Mouse (Mus musculus) neural tube, embryonic 12.5 days (tissue): Measurements from ENCODE around the gene Gm28042. TPM values are rescaled to one million over a fixed set of nuclear protein-coding genes. Genes with fewer than 3 reads are reported as not detected.

Source experiments
- ATAC-seq: fragments of 200-750 bp; cut with Nextera tagmentation; 2 replicates; pipeline ENCODE4 v1.8.0; 2017; ENCODE audit warnings: low read depth, mild to moderate bottlenecking, moderate TSS enrichment, moderate library complexity; ENCODE audit not compliant: low FRiP score
- H3K27ac ChIP-seq: fragments of 300-500 bp; sonication (generic); 2 replicates; pipeline ENCODE4 v1.5.1; 2016
- H3K27me3 ChIP-seq: fragments of 300-500 bp; sonication (generic); replicated peaks from 2 replicates; pipeline ENCODE4 v1.6.1; 2016; ENCODE audit warnings: mild to moderate bottlenecking
- H3K36me3 ChIP-seq: fragments of 300-500 bp; sonication (generic); 2 replicates; pipeline ENCODE4 v1.6.1; 2016; ENCODE audit warnings: mild to moderate bottlenecking
- H3K4me1 ChIP-seq: fragments of 300-500 bp; sonication (generic); 2 replicates; pipeline ENCODE4 v1.6.1; 2016
- H3K4me2 ChIP-seq: fragments of 300-500 bp; sonication (generic); replicated peaks from 2 replicates; pipeline ENCODE4 v1.6.1; 2016; ENCODE audit warnings: mild to moderate bottlenecking
- H3K4me3 ChIP-seq: fragments of 300-500 bp; sonication (generic); 2 replicates; pipeline ENCODE4 v1.5.1; 2016
- H3K9ac ChIP-seq: fragments of 300-500 bp; sonication (generic); 2 replicates; pipeline ENCODE4 v1.6.1; 2016; ENCODE audit warnings: mild to moderate bottlenecking
- H3K9me3 ChIP-seq: fragments of 300-500 bp; sonication (generic); 2 replicates; pipeline ENCODE4 v1.6.1; 2016; ENCODE audit warnings: mild to moderate bottlenecking
- WGBS: fragments of 180-500 bp; shearing (Covaris S2); methylation state at CpG from one replicate; pipeline ENCODE4 v1.1.7; 2016; 5-methylcytosine and 5-hydroxymethylcytosine counted together
- polyA plus RNA-seq: library from polyadenylated mRNA; unstranded; fragments of >200 nt; fragmentation: Nextera tagmentation; extraction: Ambion mirVana; gene quantifications from 2 replicates; pipeline ENCODE4 v1.2.1, GENCODE M21; 2016

Gene Gm28042
- polyA plus RNA-seq, 1 experiment from 2014 or later, result 6.3 TPM

DNA sequence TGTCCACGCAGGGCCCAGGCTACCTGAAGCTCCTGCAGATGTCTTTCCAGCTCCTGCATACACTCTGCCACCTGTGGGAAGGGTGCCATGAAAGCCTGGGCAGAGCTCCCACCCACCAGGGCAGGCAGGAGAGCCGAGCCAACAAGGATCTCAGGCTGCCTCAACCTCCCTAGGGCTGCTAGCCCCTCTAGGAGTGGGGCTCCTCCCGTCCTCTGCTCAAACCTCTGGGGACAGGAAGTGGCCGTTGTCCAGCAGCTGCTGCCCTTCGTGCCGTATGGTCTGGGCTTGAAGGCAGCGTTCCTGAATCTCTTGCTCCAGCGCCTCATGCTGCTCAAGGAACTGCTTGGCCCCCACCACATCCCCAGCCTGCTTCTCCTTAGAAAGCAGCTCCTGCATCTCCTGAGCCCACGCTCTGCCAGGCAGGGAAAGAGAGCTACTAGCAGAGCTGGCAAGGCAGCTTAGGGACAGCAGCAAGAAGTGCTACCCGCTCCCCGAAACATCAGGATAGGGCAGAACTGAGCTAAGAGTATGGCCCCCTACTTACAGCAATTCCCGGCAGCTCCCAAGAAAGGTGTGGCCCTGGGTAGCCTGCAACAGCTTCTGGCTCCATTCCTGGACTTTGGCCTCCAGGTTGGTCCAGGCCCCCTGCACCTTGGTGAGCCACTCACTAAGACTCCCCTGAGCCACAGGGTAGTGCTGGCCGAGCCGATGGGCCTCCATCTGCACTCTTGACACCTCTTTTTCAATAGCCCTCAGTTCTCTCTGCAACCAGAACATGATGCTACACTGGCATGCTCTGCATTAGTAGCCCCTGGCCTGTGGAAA lies 19.4 kb downstream of the Gm28042 start:
- H3K4me1 ChIP-seq, result 0 out of 2 replicates have a peak, but pooled peaks cover 9% of the 10 kb centered on the region

DNA sequence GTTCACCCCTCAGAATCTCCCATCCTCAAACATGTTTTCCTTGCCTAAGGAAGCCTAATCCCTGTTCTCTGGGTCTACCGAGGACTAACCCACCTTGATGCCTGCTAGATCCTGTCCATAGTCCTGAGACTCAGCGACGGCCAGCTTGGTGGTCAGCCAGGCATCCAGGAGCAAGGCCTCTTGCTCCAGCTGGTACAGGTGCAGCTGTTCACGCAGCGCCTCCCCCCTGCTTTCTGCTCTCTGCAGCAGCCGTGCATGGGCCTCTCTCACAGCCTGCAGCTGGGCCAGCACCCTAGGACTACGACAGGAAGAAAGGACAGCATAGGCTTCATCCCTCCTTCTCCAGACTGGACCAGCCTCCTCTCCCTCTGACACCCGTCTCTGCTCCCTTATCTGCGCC lies 20.9 kb downstream of the Gm28042 start:
- Histone ChIP-seq H3K4me3 (no peak overlapping the region), H3K4me2 (no peak overlapping the region), H3K4me1 (0 out of 2 replicates have a peak, but pooled peaks cover 9% of the 10 kb centered on the region), H3K9ac (no peak overlapping the region), H3K9me3 (no peaks in the 10 kb centered on the region), H3K36me3 (no peaks in the 10 kb centered on the region), H3K27me3 (no peaks in the 10 kb centered on the region), H3K27ac (no peak overlapping the region)
- no peak for ATAC-seq
- 70% methylated on average over 9 of the region's 9 CpGs for WGBS

More for the DNA sequence above, 19.4 kb downstream of the Gm28042 start:
- no peak overlapping the region for H3K9ac ChIP-seq
- H3K4me2 ChIP-seq, result no peak overlapping the region
- H3K9me3 ChIP-seq, result no peaks in the 10 kb centered on the region
- H3K36me3 ChIP-seq, result peaks cover 11% of the 10 kb centered on the region
- 77% methylated on average over 14 of the region's 14 CpGs for WGBS
- no peak for ATAC-seq
- no peak overlapping the region for H3K27ac ChIP-seq
- H3K4me3 ChIP-seq, result no peak overlapping the region
- no peaks in the 10 kb centered on the region for H3K27me3 ChIP-seq

DNA sequence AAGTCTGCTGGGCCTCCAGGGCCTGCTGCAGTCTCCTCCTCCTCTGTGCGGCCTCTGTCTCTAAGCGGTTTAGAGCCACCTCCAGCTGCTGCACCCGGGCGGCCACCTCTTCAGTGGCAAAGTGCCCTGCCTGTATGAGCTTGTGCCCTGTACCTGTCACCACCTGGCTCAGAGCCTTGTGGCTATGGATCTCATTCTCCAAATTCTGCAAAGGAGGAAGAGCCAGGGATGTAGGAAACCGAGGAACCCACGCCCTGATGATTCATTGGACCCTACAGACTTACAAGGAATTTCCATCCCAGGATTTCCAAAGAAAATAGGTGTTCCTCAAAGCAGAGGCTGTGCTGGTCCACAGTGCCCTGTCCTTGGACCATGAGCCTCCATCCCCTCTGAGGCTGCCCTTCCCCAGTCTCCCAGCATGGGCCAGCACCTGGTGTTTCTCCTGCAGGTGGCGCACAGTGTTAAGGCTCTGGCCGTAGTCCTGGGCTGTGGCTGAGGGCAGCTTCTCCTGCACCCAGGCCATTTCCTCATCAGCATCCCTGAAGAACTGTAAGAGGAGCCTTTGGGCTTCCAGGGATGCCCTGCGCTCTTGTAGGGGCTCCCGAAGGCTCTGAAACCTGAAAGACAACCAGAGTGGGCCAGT lies 22.5 kb downstream of the Gm28042 start:
- Histone ChIP-seq H3K27ac (no peak overlapping the region), H3K9ac (no peak overlapping the region), H3K4me3 (no peak overlapping the region), H3K9me3 (no peaks in the 10 kb centered on the region), H3K4me2 (no peak overlapping the region), H3K27me3 (no peaks in the 10 kb centered on the region), H3K36me3 (no peaks in the 10 kb centered on the region), H3K4me1 (0 out of 2 replicates have a peak, but pooled peaks cover 9% of the 10 kb centered on the region)
- ATAC-seq, result no peak
- WGBS, result 66% methylated on average over 10 of the region's 10 CpGs

DNA sequence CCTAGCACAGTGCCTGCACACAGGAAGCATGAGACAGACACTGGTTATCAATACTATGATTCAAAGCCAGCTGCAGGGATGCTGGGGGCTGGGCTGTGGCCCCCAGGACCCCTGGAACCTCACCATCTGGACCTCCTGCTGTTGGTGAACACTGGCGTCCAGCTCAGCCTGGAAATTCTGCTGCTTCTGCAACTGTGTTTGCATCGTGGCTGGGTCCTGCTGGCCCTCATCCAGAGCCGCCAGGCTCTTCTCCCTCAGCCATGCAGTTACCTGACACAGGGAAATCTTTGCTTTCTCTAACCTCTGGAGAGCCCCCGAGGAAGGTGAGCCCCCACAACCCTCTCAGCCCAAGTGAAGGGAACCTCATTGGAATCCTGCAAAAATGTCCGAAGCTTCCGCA lies 24.1 kb downstream of the Gm28042 start:
- H3K9me3 ChIP-seq, result no peaks in the 10 kb centered on the region
- H3K4me3 ChIP-seq, result no peak overlapping the region
- H3K4me2 ChIP-seq, result no peak overlapping the region
- no peak overlapping the region for H3K9ac ChIP-seq
- H3K27ac ChIP-seq, result no peak overlapping the region
- no peaks in the 10 kb centered on the region for H3K27me3 ChIP-seq
- no peaks in the 10 kb centered on the region for H3K36me3 ChIP-seq
- 0 out of 2 replicates have a peak, but pooled peaks cover 6% of the 10 kb centered on the region for H3K4me1 ChIP-seq
- 69% methylated on average over 6 of the region's 6 CpGs for WGBS
- no peak for ATAC-seq

- H3K27me3 ChIP-seq, result no peaks in the 10 kb centered on the region
- no peak for ATAC-seq
- H3K4me1 ChIP-seq, result no peaks in the 10 kb centered on the region
- H3K4me3 ChIP-seq, result no peak overlapping the region
- no peak overlapping the region for H3K9ac ChIP-seq
- 90% methylated on average over 12 of the region's 12 CpGs for WGBS
- no peaks in the 10 kb centered on the region for H3K36me3 ChIP-seq
- H3K27ac ChIP-seq, result no peak overlapping the region
- no peak overlapping the region for H3K4me2 ChIP-seq
- no peaks in the 10 kb centered on the region for H3K9me3 ChIP-seq
These were observed 27.7 kb downstream of the Gm28042 start for GRCm38 (mm10) chr2:120054771-120055552.

DNA sequence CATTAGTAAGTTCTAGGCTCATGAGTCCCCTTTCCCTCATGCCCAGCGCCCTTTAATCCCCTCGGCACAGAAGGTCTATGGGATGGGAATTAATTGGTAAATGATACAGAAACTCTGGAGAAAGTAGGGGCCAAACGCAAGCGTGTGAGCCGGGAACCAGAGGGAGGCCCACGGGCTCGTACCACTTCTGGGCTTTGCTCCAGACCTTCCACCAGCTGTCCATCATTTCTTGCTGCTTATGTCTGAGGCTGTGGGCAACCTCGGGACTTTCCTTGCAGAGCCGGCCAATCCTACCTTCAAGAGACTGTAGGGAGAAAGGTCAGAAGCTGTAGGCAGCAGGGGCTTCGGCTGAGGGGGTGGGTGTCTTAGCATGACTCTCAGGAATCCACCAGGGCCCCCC lies 28.6 kb downstream of the Gm28042 start:
- no peaks in the 10 kb centered on the region for H3K4me1 ChIP-seq
- H3K36me3 ChIP-seq, result no peaks in the 10 kb centered on the region
- no peak overlapping the region for H3K4me3 ChIP-seq
- 92% methylated on average over 10 of the region's 10 CpGs for WGBS
- no peak overlapping the region for H3K9ac ChIP-seq
- no peaks in the 10 kb centered on the region for H3K9me3 ChIP-seq
- H3K4me2 ChIP-seq, result no peak overlapping the region
- ATAC-seq, result no peak
- no peaks in the 10 kb centered on the region for H3K27me3 ChIP-seq
- no peak overlapping the region for H3K27ac ChIP-seq

DNA sequence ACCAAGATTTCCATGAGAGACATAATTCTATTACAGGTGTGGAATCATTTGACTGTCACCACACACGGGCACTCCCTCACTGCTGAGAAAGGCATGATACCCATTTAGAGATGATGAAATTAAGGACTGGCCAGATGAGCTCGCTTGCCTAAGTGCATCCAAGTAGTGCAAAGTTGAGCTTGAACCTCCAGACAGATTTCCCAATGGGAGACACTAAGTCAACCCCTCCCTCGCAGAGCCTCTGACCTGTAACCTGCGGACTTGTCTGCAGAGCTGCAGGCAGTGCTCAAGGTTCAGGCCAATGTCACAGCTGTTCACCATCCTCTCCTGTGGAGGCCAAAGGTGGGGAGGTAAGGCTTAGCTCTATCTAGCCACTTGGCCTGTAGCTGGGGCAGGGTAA lies 31.5 kb downstream of the Gm28042 start:
- Histone ChIP-seq H3K4me2 (no peak overlapping the region), H3K4me3 (no peak overlapping the region), H3K9me3 (no peaks in the 10 kb centered on the region)

DNA sequence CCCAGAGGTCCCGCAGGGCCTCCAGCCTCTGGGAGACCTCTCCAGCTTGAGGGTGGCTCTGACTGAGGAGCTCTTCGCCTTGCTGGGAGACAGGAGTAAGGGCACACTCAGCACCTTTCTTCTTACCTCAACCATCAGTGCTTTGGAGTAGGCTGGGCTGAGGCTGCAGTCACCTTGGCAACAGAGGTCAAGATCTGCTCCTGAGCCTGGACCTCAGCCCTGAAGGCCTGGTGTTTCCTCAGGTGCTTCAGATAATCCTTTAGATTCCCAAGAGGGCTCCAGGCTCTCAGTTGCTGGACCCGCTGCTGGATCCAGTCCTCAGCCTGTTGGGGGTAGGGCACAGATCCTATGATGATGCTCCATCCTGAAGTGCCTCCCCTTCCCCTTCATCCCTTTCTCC lies 32.2 kb downstream of the Gm28042 start:
- H3K9me3 ChIP-seq, result no peaks in the 10 kb centered on the region
- no peaks in the 10 kb centered on the region for H3K36me3 ChIP-seq
- no peaks in the 10 kb centered on the region for H3K27me3 ChIP-seq
- H3K4me3 ChIP-seq, result no peak overlapping the region
- no peaks in the 10 kb centered on the region for H3K4me1 ChIP-seq
- no peak for ATAC-seq
- H3K4me2 ChIP-seq, result no peak overlapping the region
- WGBS, result 86% methylated on average over 3 of the region's 3 CpGs
- no peak overlapping the region for H3K27ac ChIP-seq
- no peak overlapping the region for H3K9ac ChIP-seq

More for the DNA sequence above, 31.5 kb downstream of the Gm28042 start:
- WGBS, result 86% methylated on average over 4 of the region's 4 CpGs
- no peak overlapping the region for H3K27ac ChIP-seq
- no peaks in the 10 kb centered on the region for H3K4me1 ChIP-seq
- H3K27me3 ChIP-seq, result no peaks in the 10 kb centered on the region
- ATAC-seq, result no peak
- H3K36me3 ChIP-seq, result no peaks in the 10 kb centered on the region
- H3K9ac ChIP-seq, result no peak overlapping the region

DNA sequence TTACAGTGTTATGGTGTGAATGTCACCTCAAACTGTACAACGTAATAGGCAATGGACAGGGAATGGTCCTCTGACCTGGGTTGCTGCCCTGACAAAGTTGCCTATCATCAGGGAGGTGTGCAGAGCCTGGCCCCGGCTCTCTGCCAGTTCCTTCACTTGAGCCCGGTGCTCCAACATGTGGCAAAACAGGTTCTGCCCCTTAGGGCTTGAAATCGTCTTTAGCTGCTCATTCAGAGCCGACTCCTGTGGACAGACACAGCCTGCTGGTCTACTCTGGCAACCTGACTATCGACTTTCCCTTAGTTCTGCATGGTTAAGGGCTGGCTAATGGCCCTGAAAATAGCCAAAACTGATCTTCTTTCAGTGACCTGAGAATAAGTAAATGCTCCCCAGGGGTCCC lies 32.9 kb downstream of the Gm28042 start:
- Histone ChIP-seq H3K9ac (no peak overlapping the region), H3K36me3 (no peaks in the 10 kb centered on the region), H3K4me3 (no peak overlapping the region), H3K27me3 (no peaks in the 10 kb centered on the region), H3K4me2 (no peak overlapping the region), H3K9me3 (no peaks in the 10 kb centered on the region), H3K4me1 (no peaks in the 10 kb centered on the region), H3K27ac (no peak overlapping the region)
- WGBS, result 70% methylated on average over 6 of the region's 6 CpGs
- ATAC-seq, result no peak

GRCm38 (mm10) chr2:120060651-120061050 lies 33.4 kb downstream of the Gm28042 start:
- Histone ChIP-seq H3K4me3 (no peak overlapping the region), H3K27ac (no peak overlapping the region), H3K4me2 (no peak overlapping the region), H3K27me3 (no peaks in the 10 kb centered on the region), H3K9ac (no peak overlapping the region), H3K4me1 (no peaks in the 10 kb centered on the region), H3K36me3 (no peaks in the 10 kb centered on the region), H3K9me3 (no peaks in the 10 kb centered on the region)
- WGBS, result 74% methylated on average over 9 of the region's 9 CpGs
- no peak for ATAC-seq

GRCm38 (mm10) chr2:120062248-120062647 lies 35.0 kb downstream of the Gm28042 start:
- Histone ChIP-seq H3K9me3 (no peaks in the 10 kb centered on the region), H3K27me3 (no peaks in the 10 kb centered on the region), H3K4me1 (no peaks in the 10 kb centered on the region), H3K27ac (no peak overlapping the region), H3K4me2 (no peak overlapping the region), H3K36me3 (no peaks in the 10 kb centered on the region), H3K4me3 (no peak overlapping the region), H3K9ac (no peak overlapping the region)
- 88% methylated on average over 8 of the region's 8 CpGs for WGBS
- no peak for ATAC-seq

DNA sequence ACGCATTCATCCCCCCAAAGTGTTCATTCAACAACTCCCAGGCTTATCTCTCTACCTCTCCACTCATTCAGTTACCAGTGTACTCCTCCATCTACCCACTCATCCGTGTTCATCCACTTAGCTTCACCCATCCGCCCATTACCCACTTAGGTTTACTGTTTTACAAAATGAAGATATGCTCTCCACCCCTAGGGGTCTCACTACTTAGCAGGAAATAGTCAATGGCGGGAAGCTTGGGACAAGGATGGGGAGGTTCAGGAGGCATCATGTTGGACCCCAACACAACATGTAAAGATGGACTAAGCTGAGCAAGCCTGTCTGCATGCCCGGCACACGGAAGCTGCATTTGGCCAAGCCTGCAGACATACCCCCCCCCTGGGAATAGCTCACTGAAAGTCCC lies 37.3 kb downstream of the Gm28042 start:
- Histone ChIP-seq H3K36me3 (no peaks in the 10 kb centered on the region), H3K9ac (no peak overlapping the region), H3K4me3 (no peak overlapping the region), H3K27me3 (0 out of 2 replicates have a peak, but pooled peaks cover 3% of the 10 kb centered on the region), H3K4me1 (no peaks in the 10 kb centered on the region), H3K27ac (no peak overlapping the region), H3K9me3 (no peaks in the 10 kb centered on the region), H3K4me2 (no peak overlapping the region)
- ATAC-seq, result no peak
- WGBS, result 85% methylated on average over 6 of the region's 6 CpGs
